Mouse (Mus musculus): Measurements from ENCODE around the gene Pgpep1. TPM values are rescaled to one million over a fixed set of nuclear protein-coding genes. Genes with fewer than 3 reads are reported as not detected.

The Pgpep1 gene
- polyA plus RNA-seq, 1 experiment from 2014 or later: 141 TPM

DNA sequence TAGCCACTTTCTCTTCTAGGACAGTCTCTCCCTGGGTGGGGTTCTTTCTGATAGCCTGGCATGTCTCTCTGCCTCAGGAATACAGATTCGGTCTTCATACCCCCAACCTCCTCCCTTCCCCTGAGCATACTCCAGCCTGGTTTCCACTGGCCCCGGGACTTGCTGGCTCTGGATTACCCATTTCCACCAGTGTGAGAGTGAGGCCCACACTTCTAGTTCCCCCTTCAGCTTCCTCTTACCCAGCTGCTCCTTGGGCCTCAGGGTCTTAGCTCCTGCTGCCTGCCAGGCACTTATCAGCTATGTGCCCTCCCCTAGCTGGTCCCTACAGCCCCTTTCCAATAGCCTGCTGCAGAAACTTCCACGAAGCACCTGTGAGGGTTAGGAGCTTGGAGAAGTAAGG, 44.3 kb downstream of the Pgpep1 start, which contains the start of gene Lrrc25:
TSS of gene Lrrc25 (plus strand) at position 262 of the 400 bp plus-strand sequence.
- 0 out of 2 replicates have a peak within 1 kb of the TSS, but pooled peaks have one; percentile 0 for H3K27ac ChIP-seq
- no peak for DNase-seq (ENCODE audit: low spot score)
- H3K9me3 ChIP-seq: no peaks in the 10 kb centered on the region
- H3K36me3 ChIP-seq: no peaks in the 10 kb centered on the region
- peaks cover 14% of the 10 kb centered on the region for H3K27me3 ChIP-seq (ENCODE audit: insufficient read depth, poor library complexity, severe bottlenecking)
- H3K4me1 ChIP-seq (replicated peaks): peaks cover 48% of the 10 kb centered on the region
- no peak within 1 kb of the TSS for H3K4me3 ChIP-seq
- WGBS: 89% methylated on average over 3 of the region's 3 CpGs

DNA sequence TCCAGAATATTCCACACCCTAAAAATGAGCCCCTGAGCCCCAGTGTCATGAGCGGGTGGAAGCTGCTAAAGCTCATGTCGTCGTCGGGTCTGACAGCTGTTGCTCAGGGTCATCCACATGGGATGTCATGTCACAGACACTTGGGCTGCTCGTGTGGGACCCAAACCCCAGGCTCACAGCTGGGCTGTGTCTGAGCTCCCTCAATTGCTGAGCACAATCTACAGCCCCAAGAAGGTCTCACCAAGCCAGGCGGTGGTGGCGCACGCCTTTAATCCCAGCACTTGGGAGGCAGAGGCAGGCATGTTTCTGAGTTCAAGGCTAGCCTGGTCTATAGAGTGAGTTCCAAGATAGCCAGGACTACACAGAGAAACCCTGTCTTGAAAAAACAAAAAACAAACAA, 44.9 kb downstream of the Pgpep1 start:
- Histone ChIP-seq H3K27ac (no peak overlapping the region), H3K4me1 (replicated peaks) (peaks cover 48% of the 10 kb centered on the region), H3K4me3 (no peak overlapping the region), H3K9me3 (no peaks in the 10 kb centered on the region), H3K36me3 (no peaks in the 10 kb centered on the region), H3K27me3 (ENCODE audit: insufficient read depth, poor library complexity, severe bottlenecking) (peaks cover 8% of the 10 kb centered on the region)
- 87% methylated on average over 8 of the region's 8 CpGs for WGBS
- DNase-seq (ENCODE audit: low spot score): no peak

DNA sequence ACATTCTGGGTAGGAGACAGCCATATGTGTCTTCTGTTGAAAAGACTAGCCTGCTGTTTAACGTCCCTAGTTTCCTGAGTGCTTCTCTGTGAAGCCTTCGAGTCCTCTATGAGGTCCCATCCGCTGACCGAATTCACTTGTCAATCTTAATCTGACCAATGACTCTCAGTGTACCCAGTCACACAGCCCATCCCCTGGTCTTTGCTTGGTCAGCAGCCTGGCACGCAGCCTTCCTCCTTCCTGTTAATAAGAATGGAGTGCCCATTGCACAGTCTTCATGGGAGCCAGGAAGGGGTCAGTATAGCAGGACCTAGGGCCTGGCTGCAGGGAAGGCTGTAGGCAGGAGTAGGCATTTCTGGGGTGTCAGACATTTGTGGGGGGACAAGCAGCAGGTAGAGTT, 45.7 kb downstream of the Pgpep1 start:
- H3K9me3 ChIP-seq: no peaks in the 10 kb centered on the region
- no peak overlapping the region for H3K4me3 ChIP-seq
- no peaks in the 10 kb centered on the region for H3K36me3 ChIP-seq
- H3K27ac ChIP-seq: 0 out of 2 replicates have a peak overlapping the region, but pooled peaks have one; percentile 16
- peaks cover 6% of the 10 kb centered on the region for H3K27me3 ChIP-seq (ENCODE audit: insufficient read depth, poor library complexity, severe bottlenecking)
- peaks cover 56% of the 10 kb centered on the region for H3K4me1 ChIP-seq (replicated peaks)
- WGBS: 77% methylated on average over 5 of the region's 5 CpGs
- DNase-seq (ENCODE audit: low spot score): no peak

DNA sequence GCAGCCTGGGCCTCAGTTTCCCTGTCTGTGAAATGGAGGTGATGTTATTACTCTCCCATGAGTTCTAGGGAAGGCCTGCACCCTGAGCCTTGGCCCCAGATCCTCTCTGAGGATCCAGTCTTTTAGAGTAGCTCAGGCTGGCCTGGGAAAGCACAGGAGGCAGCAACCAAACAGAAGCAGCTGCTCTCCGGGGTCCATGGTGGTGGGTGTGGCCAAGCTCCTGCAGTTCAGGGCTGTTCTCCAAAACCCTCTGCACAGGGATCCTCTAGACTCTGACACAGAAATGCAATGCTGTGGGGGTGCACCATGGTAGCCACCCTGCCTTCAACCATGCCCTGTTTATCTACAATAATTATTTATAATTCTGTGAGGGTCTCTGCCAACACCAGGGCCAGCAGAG, 46.4 kb downstream of the Pgpep1 start:
- Histone ChIP-seq H3K9me3 (no peaks in the 10 kb centered on the region), H3K36me3 (no peaks in the 10 kb centered on the region), H3K4me3 (no peak overlapping the region), H3K27me3 (ENCODE audit: insufficient read depth, poor library complexity, severe bottlenecking) (peaks cover 13% of the 10 kb centered on the region), H3K4me1 (replicated peaks) (peaks cover 58% of the 10 kb centered on the region), H3K27ac (no peak overlapping the region)
- 20% methylated on average over 1 of the region's 1 CpGs for WGBS
- DNase-seq (ENCODE audit: low spot score): no peak

DNA sequence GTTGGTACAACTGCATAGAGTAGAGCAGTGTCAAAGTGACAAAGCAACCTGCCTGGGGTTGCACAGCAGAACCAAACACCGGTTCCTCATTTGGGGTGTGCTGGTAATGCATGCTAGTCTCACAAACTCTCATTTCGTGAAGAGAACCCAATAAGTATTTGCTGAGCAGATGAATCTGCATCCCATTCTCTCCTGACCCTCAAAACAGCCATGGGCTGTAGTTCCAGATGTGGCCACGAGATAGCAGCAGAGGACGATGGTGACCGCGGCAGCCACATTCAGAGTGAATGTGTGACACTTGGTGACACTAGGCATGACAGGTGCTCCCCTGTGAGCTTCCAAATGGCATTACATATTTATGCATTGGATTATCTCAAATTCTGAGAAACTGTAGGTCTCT, 48.3 kb downstream of the Pgpep1 start:
- Histone ChIP-seq H3K36me3 (no peaks in the 10 kb centered on the region), H3K27ac (peak overlapping the region; percentile 94), H3K27me3 (ENCODE audit: insufficient read depth, poor library complexity, severe bottlenecking) (peaks cover 25% of the 10 kb centered on the region), H3K4me3 (peak overlapping the region; percentile 80), H3K9me3 (no peaks in the 10 kb centered on the region), H3K4me1 (replicated peaks) (peaks cover 63% of the 10 kb centered on the region)
- peak; percentile 90 for DNase-seq (ENCODE audit: low spot score)
- 2% methylated on average over 6 of the region's 6 CpGs for WGBS

DNA sequence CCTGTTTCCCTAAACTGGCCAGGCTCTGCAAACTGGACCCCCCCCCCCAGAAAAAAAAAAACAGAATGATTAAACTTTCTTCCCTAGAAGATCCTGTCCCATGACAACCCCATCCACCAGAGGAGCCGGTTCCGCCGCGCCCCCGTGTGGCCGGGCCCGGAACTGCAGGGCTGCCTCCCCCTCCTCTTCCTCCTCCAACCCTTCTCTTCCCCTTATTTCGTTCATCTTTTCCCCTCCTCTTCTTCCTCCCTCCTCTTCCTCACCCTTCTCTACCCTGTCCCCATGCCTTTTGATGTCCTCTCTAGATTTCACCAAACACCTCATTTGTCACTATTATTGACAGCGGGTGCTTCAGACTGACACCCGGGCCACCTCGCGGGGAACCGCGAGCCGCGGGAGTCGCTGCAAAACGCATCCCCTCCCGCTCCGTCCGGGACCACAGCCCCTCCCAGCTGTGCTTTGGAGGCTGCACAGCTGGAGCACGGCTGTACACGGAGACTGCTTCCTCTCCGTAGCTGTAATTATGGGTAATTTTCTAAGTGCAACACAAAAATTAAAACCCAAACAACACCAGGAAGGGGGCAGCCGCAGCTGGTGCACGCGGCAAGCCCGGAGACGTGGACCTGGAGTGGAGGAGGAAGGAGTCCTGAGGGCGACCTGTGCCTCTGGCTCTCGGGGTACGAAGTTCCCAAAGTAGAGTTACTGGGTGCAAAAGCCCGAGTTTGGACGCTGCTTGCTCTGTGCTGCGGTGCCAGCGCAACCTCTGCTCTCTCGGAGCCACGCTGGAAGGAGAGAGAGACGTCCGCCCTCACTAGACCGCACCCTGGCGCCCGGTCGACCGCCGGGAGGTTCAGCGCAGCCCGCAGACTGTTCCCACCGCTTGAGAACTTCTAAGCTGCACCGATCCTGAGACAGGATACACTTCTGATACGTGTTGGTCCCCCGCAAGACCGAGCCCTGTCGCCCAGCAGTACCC, 49.1 kb downstream of the Pgpep1 start:
- Histone ChIP-seq H3K9me3 (no peaks in the 10 kb centered on the region), H3K36me3 (no peaks in the 10 kb centered on the region), H3K4me3 (peak overlapping the region; percentile 80), H3K27me3 (ENCODE audit: insufficient read depth, poor library complexity, severe bottlenecking) (peaks cover 31% of the 10 kb centered on the region), H3K27ac (peak overlapping the region; percentile 94), H3K4me1 (replicated peaks) (peaks cover 67% of the 10 kb centered on the region)
- peak; percentile 90 for DNase-seq (ENCODE audit: low spot score)
- WGBS: under 1% methylated on average over 54 of the region's 54 CpGs

DNA sequence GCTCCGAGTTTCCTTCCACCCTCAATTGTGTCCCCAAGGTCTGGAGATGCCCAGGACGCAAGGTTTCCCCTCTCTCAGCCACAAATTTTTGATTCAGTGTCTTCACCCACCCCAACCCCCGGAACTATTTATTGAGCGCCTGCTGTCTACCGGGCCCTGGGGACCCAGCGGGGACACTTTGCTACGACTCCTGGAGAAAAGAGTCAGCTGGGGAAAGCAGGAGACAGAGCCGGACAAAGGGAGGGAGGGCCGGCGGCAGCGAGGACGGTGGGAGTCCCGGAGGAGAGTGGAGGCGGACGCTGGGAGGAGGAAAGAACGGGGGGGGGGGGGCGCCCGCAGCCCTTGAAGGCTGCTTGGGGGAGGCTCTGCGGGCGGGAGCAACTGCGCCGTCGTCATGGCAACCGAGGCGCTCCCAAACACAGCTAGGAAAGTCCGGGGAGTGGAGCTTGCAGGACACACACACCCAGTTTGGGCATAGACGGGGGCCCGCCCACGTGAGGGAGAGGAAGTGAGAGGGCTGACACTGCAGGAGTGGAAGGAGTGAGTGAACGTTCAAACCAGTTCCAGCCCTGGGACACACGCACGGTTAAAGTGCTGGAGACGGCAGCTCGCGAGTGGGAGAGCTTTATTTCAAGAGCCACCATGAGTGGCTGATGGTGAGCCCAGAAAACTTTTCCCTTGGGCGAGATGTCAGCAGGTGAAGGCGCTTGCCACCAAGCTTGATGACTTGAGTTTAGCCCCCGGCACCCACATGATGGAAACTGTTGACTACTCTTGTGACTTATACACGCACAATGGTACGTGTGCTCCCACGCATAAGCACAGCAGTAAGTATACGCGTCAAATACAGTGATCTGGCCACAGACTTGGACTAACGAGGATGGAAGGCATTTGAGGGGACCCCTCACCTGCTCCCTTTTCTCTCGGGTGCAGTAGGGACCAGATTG, 50.1 kb downstream of the Pgpep1 start:
- Histone ChIP-seq H3K4me1 (replicated peaks) (peaks cover 75% of the 10 kb centered on the region), H3K27me3 (ENCODE audit: insufficient read depth, poor library complexity, severe bottlenecking) (peaks cover 37% of the 10 kb centered on the region), H3K9me3 (no peaks in the 10 kb centered on the region), H3K27ac (peak overlapping the region; percentile 94), H3K36me3 (no peaks in the 10 kb centered on the region), H3K4me3 (peak overlapping the region; percentile 80)
- WGBS: 1% methylated on average over 45 of the region's 45 CpGs
- peak; percentile 88 for DNase-seq (ENCODE audit: low spot score)

DNA sequence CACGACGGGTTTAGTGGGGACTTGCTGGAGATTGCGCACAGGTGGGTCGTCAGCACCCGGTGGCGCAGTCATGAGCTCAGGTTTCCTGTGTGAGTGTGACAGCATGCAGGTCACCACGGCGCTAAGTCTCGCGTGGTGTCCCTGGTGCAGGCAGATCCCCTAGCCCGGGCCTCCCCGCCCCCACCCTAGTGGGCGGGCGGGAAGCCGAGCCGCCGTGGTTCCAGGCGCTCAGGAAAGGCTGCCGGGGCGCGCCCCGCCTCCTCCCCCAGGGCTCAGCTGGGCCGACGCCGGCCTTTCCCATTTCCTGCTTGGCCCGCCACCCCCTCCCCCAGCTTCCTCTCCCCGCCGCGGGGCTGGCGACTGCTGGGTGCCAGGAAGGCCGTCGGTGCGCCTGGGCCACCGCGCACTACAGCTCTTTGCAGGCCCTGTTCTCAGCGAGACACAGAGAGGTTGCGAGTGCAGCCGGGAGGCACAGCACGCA, 50.8 kb downstream of the Pgpep1 start:
- peaks cover 37% of the 10 kb centered on the region for H3K27me3 ChIP-seq (ENCODE audit: insufficient read depth, poor library complexity, severe bottlenecking)
- H3K4me1 ChIP-seq (replicated peaks): peaks cover 80% of the 10 kb centered on the region
- peak overlapping the region; percentile 94 for H3K27ac ChIP-seq
- peak; percentile 87 for DNase-seq (ENCODE audit: low spot score)
- under 1% methylated on average over 39 of the region's 39 CpGs for WGBS
- H3K4me3 ChIP-seq: peak overlapping the region; percentile 80
- no peaks in the 10 kb centered on the region for H3K9me3 ChIP-seq
- H3K36me3 ChIP-seq: 0 out of 2 replicates have a peak, but pooled peaks cover 3% of the 10 kb centered on the region

DNA sequence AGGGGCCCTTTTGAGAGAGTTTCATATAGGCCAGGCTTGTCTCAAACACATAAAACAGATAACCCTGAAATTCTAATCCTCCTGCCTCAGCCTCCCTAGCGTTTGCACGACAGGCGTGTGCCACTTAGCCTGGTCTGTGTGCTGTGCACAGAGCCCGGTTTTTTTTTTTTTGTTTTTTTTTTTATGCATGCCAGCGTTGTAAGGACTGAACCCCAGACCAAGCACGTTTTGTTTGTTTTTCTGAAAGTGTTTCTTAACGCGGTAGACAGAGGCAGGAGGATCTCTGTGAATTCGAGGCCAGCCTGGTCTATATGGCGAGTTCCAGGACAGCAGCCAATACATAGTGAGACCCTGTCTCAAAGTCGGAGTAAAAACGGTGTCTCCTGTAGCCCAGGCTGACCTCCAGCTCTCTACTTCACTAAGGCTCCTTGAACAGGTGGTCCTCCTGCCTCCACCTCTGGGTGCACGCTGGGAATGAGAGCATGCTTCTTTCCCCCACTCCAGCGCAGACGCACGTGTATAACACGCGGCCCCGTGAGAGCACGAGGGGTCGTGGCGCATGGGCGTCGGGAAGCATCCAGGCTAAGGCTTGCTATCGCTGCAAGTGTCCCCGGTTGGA, 51.3 kb downstream of the Pgpep1 start, which contains the start of gene Ssbp4:
TSS of gene Ssbp4 (minus strand) at position 124 of the 619 bp plus-strand sequence.
- peak within 1 kb of the TSS; percentile 80 for H3K4me3 ChIP-seq
- peak within 1 kb of the TSS; percentile 94 for H3K27ac ChIP-seq
- DNase-seq (ENCODE audit: low spot score): no peak
- no peaks in the 10 kb centered on the region for H3K9me3 ChIP-seq
- H3K36me3 ChIP-seq: 0 out of 2 replicates have a peak, but pooled peaks cover 3% of the 10 kb centered on the region
- H3K4me1 ChIP-seq (replicated peaks): peaks cover 84% of the 10 kb centered on the region
- peaks cover 42% of the 10 kb centered on the region for H3K27me3 ChIP-seq (ENCODE audit: insufficient read depth, poor library complexity, severe bottlenecking)
- 7% methylated on average over 26 of the region's 26 CpGs for WGBS

DNA sequence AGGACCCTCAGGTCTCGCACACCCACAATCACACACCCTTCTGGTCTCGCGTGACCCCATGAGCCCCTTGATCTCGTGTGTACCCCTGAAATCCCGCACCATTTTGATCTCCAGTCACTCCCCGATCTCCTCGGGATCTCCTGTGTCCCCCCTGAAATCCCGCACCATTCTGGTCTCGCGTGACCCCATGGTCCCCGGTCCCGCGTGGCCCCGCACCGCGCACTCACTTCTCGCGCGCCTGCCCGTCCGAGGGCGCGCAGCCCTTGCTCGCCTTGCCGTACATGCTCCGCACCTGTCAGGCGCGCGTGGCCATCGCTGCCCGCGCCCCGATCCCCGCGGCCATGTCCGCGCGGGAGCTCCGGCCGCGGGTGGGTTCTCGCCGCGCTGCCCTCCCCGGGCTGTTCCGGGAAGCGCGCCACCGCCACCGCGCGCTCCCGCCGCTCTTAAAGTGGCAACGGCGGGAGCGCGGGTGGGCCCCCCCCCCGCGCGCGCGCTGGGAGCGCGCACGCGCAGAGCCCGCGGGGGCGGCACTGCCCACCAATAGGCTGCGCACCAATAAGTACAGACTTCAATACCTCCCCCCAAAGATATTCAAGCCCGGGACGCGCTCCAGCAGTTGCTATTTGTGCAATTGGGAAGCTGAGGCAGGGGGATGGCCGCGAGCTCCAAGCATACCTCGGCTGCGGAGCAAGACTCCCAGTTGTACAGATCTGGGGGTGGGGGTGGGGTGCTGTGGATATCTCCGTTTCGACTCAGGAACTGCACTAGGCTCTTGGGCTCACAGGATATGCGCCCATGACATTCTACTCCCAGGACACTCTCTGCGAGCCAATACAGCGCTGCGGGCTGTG, 52.1 kb downstream of the Pgpep1 start:
- peaks cover 43% of the 10 kb centered on the region for H3K27me3 ChIP-seq (ENCODE audit: insufficient read depth, poor library complexity, severe bottlenecking)
- H3K27ac ChIP-seq: peak overlapping the region; percentile 94
- peaks cover 6% of the 10 kb centered on the region; the same call in 1 of the 2 replicates for H3K36me3 ChIP-seq
- H3K9me3 ChIP-seq: no peaks in the 10 kb centered on the region; the same call in 1 of the 2 replicates
- peak overlapping the region; percentile 80 for H3K4me3 ChIP-seq
- 2% methylated on average over 84 of the region's 84 CpGs for WGBS
- DNase-seq (ENCODE audit: low spot score): peak; percentile 65
- peaks cover 80% of the 10 kb centered on the region for H3K4me1 ChIP-seq (replicated peaks)

DNA sequence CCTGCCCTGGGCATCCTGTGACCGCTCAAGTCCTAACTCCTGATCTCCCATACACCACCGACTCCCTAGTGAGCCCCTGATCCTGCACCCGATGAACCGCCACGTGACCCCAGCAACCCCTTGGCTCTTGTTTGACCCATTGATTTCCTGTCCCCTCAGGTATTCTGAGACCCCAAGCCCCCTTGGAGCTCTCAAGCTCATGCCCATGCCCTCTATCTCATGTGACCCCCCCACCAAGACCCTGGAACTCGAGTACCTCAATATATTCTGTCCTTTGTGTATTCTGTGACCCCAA, 52.6 kb downstream of the Pgpep1 start:
- Histone ChIP-seq H3K27ac (peak overlapping the region; percentile 94), H3K4me1 (replicated peaks) (peaks cover 85% of the 10 kb centered on the region), H3K36me3 (peaks cover 12% of the 10 kb centered on the region), H3K27me3 (ENCODE audit: insufficient read depth, poor library complexity, severe bottlenecking) (peaks cover 43% of the 10 kb centered on the region), H3K4me3 (peak overlapping the region; percentile 80), H3K9me3 (peaks cover 2% of the 10 kb centered on the region)
- no peak for DNase-seq (ENCODE audit: low spot score)
- 32% methylated on average over 6 of the region's 6 CpGs for WGBS
